Mouse (Mus musculus) retina, postnatal 7 days (tissue): ENCODE data around the gene Nhsl1.

Experiments
- DNase-seq: peaks from one replicate; pipeline ENCODE4 v3.0.0-alpha.2; 2012; ENCODE audit warnings: low read depth, low spot score

Nhsl1 gene

DNA sequence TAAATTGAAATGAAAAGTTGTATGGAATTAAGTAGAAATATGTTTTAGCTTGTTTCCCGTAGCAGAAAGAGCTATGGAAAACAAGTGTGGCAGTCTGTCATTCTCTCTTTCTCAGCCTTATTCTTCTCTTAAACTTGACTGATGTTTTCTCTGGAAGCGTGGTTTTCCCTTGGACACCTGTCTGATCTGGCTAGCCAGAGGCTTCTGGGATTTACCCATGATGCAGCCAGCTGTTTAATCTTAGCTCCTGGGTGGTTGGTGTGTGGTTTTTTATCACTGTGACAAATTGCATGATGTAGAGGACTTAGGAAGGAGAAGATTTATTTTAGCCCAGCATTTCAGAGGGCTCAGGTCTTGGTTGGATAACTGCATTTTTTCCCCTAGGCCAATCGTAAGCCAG lies 164.9 kb downstream of the Nhsl1 start:
- no peak for DNase-seq

DNA sequence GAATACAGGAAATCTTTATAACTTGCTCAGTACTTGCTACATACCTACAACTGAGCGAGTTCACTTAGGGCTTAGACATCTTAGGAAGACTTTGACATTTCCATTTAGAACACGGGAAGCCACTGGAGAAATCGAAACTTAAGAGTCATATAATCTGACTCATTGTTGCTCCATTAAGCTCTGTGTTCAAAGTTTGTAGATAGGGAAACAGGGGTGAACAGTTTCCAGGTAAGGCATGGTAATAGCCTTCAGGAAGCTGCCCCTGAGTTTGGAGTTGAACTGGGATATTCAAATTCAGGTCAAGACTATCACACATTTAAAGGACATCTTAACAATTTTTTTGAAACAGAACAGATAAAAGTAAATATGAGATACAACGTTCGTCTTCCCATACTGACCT lies 165.9 kb downstream of the Nhsl1 start:
- no peak for DNase-seq

DNA sequence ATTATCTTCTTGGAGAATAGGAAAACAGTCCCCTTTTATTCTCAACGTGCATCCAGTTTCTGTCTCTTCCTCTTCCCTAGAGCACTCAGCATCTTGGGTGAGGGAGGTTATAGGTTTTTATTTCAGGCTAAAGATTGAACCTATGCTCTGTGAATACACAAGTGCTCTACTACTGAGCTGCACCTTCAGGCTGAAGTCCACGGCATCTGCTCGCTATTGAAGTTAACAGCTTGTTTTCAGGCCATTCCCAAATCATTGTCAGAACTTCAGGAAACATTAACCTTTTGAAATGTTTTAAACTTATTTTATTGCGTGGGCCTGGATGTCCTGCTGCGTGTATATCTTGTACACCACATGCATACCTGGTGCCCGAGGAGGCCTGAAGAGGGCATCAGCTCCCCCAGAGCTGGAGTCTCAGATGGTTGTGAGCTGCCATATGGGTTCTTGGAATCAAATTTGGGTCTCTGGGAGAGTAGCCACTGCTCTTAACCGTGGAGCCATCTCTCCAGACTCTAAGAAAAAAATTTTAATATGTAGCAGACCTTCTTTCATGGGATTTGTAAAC lies 169.5 kb downstream of the Nhsl1 start:
- DNase-seq: no peak

DNA sequence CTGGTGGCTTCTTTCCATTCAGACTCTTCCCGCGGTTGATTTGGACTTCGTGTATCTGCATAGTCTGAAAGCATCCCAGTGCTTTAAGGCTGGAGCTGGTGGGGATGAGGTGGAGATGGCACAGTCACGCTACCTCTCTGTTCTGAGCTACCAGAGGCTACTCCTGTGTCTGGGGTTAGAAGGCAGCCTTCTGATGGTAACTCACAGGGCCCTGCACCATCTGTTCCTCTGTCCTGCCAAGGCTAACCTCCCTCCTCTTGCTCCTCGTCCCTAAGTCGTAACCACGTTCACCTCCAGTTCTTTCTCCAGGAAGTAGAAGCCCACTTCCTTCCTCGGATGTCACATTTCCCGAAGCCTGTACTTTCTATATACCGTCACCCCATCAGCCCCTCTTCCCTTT lies 171.2 kb downstream of the Nhsl1 start:
- no peak for DNase-seq

DNA sequence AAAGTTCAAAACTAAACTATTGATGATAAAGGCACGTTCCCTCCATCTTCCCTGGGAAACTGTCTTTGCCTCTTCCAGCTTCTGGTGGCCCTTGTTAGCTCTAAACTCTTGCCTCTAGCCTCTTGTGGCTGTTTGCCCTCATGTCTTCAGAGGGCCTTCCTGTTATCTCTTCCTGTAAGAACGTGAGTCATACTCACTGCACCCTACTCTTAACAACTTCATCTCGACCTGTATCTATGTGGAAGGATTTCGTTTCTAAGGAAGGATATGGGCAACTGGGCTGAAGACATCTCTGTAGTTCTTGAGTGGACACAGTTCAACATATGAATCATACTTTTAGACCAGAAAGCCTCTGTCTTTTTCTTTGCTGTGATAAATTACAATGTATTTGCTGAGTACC lies 173.2 kb downstream of the Nhsl1 start:
- no peak for DNase-seq

DNA sequence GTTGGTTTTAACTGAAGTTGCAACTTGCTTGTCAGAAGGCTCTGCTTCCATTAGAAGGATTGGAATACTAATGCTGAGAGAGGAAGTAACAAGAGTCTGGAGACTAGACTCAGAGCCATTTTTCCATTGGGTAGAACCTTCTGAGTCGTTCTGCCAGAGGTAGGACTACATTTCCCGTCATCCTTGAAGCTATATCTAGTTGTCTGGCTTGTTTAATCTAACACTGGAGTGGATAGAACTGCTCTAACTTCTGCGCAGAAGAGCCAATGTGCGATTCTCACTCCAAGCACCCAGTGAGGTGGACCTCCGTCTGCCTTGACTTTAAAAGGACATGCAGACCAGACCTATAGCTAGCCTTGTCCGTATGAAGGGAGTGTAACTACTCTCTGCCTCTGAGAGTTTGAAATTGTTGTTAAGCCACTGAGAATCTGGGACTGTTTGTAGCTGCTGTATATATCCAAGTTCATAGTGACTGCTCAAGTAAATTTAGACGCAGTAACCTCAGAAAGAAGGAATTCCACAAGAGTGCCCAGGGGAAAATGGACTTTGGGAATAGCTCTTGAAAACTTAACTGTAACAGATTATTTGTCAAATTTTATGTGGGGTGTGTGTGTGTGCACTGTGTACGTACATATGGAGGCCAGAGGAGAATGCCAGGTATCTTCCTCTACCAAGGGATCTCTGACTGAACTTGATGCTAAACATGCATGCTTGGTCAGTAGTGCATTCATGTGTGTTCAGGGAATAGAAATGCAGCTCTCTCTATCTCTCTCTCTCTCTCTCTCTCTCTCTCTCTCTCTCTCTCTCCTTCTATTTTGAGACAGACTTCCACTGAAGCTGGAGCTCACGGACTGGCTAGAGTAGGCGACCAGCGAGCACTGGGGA lies 174.5 kb downstream of the Nhsl1 start:
- no peak for DNase-seq

DNA sequence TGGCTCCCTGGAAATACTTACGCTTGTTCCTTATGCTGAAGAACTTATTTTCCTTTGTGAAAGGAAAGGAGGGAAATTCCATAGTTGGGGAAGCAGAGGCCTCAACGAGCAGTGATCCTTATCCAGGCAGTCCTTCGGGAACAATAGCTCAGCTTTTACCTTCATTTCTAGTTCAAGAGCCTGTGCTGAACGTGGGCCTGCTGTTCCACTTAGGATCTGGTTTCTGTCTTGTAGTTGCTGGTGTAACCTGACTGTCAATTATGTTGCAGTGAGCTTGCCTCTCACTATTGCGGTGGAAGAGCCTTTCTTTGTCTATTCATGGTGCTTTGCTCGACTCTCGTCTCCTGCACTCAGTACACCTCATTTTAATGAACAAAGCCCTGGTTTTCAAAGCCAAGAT lies 175.5 kb downstream of the Nhsl1 start:
- DNase-seq: no peak

DNA sequence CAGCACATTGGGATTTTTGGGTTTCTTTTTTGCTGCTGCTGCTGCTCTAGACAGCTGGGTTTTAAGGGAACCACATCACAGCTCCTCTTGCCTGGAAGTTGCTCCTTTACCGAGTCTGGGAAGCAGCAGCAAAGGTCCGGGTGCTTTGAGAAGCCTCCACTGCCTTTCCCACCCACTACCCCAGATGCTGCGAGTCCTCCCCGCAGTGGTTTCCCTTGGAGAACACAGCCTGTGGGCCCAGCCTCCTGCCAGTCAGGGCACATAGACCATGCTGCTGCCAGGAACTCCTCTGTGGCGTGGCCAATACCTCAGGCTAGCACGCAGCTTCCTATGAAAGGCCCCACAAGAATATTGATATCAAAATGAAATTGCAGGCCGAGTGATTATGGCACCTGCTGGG lies 178.3 kb downstream of the Nhsl1 start:
- DNase-seq: no peak

DNA sequence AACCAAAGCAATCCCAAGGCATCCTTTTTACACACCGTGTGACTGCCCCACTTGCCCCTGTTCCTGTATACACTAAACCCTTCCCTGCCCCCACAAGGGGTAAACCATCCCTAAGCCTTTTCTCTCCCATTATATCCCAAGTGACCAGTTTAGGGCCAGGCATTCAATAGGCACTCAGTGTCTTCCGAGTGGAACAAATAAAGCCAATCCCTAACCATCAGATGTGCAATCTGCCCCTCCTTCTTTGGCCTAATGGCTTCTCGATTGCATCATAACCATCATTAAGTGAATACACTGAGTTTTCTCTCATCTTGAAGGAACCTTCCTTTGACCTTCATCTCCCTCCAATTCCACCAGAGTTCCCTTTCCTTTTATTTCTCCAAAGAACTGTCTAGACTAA lies 183.2 kb downstream of the Nhsl1 start:
- no peak for DNase-seq

DNA sequence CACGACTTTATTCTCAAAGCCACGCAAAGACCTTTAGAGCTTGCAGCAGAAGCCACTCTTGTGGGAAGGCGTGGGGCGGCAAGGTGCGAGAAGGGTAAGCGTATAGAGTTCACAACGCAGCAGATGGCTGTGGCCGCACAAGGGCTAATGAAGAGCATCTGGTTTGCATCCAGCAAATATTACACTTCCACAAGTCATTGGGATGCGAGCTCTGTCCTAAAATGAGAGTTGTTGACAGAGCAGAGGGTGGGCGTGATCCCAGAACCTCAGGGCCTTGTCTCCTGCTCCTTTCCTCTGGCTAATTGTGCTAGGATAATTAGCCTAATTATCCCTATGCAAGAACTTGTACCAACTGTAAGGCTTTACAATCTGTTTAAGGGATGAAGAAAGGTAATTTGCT lies 186.9 kb downstream of the Nhsl1 start:
- no peak for DNase-seq

DNA sequence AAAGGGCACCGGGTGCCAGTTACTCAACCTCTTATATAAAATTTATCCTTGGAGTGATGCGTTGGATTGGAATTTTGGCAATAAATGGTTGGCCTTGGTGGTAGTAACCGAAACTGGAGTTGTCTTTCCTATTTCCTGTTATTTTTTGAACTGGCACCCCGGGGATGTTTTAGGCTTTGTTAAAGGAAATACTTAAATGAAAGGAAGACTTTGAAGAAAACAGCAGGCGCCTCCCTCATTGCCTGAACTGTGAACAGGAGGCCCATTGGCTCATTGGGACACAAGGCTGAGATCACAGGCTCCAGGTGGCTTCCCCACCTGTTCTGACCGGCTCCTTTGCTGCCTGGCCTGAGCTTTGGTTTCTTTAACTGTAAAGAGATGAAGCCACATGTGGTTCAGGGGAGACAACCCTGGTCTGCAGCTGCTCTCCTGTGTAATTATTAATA lies 187.7 kb downstream of the Nhsl1 start:
- no peak for DNase-seq

DNA sequence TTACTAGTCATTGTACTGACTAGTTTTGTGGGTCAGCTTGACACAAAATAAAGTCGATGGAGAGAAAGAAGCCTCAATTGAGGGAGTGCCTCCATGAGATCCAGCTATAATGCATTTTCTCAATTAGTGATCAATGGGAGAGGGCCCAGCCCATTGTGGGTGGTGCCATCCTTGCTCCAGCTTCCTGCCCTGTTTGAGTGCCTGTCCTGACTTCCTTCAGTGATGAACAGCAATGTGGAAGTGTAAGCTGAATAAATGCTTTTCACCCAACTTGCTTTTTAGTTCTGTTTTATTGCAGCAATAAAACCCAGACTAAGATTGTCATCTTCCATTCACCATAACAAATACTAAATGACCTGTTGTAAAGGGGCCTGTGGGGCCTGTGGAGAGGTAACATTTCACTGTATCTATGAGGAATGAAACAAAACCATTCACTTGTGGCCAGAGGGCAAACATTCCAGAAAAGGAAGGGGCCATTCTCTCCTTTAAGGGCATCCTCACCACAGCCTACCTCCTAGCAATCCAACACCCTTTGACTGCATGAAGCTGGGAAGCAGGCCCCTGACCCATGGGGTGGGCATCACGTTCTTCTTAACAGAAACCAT lies 189.2 kb downstream of the Nhsl1 start:
- DNase-seq: no peak

DNA sequence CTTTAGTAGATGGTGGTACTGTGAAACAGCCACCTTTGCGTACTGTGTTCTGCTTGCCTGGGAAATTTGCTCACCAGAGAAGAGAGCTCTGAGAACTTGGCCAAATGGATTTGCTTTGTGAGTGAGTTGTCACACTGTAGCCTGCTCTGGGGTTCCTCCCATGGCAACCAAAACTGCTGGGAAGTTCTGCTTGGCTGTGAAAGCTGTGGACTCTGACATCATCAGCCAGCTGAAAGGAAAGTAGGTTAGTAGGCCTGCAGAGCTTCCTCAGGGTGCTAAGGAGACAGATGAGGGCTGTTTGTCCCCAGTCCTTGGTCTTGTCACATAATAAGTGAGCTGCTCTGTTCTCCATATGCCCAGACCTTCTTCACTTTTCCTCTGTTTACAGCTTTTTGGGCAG lies 189.8 kb downstream of the Nhsl1 start:
- DNase-seq: no peak

DNA sequence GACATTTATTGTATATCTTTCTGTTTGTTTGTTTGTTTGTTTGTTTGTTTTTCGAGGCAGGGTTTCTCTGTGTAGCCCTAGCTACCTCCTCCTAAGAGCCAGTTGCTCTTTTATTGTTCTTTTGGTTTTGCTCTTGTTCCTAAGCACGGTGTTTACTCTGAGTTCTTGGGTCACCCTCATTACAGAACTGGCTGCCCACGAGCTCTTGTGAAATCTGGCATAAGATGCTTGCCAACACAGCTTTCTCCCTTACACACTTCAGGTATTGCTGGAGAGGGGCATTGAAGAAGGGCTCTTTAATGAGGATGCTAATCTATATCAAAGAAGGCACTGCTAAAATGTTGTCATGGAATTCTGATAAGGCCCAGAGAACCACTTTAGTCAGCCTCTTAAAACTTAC lies 191.9 kb downstream of the Nhsl1 start:
- no peak for DNase-seq

DNA sequence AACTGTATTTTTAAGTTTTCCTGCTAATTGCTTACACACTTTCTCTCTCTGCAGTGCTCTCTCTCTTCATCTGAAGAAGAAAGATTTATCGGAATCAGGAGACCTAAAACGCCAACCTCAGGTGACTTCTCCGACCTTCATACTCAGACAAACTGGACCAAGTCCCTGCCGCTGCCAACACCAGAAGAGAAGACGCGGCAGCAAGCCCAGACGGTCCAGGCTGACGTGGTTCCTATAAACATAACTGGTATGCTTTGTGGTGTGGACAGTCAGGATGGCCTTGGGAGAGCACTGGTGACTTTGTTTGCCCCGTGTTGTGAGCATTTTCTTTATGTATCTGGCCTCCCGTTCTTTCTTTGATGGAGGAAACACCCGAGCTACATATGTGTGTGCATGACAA lies 192.7 kb downstream of the Nhsl1 start:
- DNase-seq: no peak

DNA sequence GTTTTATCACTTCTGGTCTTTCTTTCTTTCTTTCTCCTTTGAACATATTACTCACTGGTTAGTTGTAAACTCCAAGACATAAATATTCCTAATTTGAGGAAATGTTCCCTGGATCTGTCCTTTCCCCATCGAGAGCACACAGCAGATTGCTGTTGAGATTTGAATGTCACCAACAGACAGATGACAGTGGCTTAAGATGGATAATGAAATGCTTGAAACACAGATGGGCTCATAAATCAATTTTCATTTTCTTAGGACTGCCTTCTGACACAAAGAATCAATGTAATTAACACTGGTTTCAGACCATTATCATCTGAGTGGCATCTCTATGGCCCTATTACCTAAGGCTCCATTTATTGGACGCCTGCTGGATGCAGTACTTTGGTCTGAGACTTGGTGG lies 203.8 kb downstream of the Nhsl1 start:
- DNase-seq: no peak

DNA sequence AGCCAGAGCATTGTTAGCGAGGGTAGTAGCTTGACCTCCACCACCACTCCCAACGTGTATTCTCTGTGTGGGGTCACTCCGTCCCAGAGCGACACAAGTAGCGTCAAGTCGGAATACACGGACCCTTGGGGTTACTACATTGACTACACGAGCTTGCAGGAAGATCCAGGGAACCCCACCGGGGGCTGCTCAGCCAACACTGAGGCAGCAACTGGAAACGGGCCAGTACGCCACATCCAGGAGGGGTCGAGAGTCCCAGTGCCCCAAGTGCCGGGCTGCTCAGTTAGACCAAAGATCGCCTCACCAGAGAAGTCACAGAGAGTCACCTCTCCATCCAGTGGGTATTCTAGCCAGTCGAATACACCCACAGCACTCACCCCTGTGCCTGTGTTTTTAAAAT lies 206.5 kb downstream of the Nhsl1 start:
- no peak for DNase-seq

DNA sequence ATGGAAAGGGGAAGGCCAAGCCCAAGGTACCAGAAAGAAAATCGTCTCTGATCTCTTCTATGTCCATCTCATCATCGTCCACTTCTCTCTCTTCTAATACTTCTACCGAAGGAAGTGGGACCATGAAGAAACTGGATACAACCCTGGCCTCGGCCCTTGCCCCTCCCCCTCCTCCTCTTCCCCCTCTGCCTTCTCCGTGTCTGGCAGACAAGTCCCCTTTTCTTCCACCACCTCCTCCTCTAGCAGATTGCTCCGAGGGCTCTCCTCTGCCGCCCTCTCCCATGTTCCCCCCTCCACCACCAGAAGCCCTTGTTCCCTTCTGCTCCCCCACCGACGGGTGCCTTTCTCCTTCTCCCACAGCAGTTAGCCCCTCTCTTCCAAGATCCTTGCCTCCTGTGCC lies 206.9 kb downstream of the Nhsl1 start:
- DNase-seq: no peak

DNA sequence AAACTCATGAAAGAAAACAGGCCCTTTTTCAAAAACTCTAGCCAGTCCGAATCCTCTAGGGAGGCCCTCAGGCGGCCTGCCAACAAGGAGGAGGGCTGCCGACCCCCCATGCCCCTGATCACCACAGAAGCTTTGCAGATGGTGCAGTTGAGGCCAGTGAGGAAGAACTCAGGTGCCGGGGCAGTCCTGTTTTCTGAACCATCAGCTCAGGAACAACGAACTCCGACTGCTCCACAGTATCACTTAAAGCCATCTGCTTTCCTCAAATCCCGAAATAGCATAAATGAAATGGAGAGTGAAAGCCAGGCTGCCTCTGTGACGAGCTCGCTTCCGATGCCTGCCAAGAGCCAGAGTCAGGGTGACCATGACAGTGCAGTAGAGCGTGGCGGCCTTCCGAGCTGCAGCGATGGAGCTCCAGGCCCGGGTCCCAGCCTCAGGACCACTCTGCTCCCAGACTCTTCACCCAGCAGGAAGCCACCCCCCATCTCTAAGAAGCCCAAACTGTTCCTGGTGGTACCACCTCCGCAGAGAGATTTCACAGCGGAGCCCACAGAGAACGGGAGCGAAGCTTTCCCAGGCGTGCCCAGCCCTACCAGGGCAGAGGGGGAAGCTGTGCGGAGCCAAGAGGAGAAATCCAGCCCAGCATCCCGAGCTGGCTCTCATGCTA lies 207.5 kb downstream of the Nhsl1 start:
- no peak for DNase-seq

DNA sequence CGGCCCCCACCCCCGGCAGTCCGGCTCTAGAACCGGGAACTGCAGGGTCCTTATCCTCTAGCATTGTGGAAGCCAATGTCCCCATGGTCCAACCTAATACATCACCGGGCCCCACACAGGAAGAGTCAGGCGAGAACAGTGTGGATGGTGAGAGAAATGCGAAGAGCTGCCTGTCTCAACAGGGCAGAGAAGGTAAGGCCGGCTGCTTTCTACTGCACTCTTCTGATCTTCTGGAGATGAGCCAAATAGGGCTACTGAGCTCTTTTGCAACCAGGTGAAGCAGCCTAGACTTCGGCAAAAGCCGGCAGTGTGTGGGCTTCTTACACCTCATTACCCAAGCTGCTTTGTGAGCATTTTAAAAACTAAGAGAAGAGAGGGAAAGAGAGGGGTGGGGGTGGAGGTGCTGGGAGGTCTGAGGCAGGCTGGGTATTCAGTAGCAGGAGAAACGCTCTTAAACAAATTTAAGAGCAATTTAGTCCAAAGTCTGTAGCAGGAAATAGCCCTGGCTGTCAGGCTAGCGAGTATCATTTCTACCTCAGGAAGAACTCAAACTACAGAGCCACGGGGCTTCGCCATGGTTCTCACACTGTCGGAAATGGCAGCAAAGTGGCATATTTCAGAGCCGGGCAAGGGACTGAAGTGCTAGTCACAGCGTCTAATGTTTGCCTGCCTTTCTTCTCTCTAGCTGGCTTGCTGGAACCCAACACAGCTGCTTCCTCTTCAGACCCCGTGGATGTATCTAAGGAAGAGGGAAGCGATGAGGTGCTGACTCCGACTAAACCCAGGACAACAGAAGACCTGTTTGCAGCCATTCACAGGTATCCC lies 208.3 kb downstream of the Nhsl1 start:
- no peak for DNase-seq

DNA sequence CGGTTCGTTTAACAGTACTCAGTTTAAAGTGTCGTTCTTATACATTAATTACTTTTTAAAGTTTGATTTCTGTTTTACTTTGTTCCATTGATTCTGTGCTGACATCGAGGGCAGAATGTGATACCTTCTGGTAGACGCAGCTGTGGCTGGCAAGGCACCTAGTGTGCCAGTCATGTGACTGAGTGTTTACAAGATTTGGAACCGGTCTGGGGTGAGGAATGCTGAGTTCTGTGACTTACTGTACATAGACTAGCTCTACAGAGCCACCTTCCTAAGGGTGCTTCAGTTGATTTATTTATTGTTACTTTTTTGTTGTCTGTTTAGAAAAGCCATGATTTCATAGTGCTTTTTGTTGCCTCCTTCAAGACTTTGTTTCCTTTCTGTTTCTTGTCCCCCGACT lies 209.0 kb downstream of the Nhsl1 start:
- no peak for DNase-seq

DNA sequence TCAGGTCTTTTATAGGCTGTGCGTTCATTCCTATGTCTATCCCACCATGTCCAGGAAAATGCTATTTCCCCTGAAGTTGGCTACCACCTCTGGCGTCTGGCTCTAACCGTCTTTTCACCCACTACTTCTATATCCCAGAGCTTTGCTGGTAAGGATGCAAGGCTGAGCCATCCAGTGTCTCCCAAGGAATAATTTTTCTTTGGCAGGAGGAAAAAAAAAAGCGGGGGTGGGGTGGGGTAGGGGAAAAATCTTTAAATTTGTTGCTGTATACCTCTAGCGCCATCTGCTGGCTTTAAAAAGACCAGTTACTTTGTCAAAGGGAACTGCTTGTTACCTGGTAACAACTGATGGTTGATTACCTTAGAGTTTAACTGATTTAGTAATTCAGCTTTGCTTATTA lies 209.7 kb downstream of the Nhsl1 start:
- no peak for DNase-seq
